Mouse (Mus musculus): ENCODE measurements around the gene Pskh1.

Pskh1 gene

DNA sequence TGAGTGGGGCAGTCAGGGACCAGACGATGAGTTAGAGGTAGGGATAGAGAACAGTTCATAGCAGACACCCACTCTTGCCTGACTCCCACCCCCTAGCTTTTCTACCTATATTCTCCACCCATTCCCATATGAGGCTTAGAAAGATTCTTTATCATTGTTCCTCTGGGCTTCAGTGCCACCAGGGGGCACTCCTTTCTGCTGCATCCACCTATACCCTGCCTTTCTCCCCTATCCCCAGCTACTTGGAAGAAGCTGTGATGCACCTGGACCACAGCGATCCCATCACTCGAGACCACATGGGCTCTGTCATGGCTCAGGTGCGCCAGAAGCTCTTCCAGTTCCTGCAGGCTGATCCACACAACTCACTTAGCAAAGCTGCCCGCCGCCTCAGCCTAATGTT, 7.8 kb upstream of the Pskh1 start:
- DNase-seq (ENCODE audit: low spot score in 2 of 2) = peak in 1 of 2 experiments; percentile 43

- peak in 1 of 2 experiments; percentile 42 for DNase-seq (ENCODE audit: low spot score in 2 of 2)
These were observed 6.9 kb upstream of the Pskh1 start, which contains the start of gene Nrn1l for GRCm38 (mm10) chr8:105893339-105893738. Gene Nrn1l, plus strand, starts transcription at chr8:105893567.

- no peak for DNase-seq (ENCODE audit: low spot score in 2 of 2)
These were observed 2.3 kb upstream of the Pskh1 start for GRCm38 (mm10) chr8:105897801-105898480.

GRCm38 (mm10) chr8:105900941-105901616, 838 bp downstream of the Pskh1 start:
- DNase-seq (ENCODE audit: low spot score in 2 of 2) = peak in 1 of 2 experiments; percentile 39

DNA sequence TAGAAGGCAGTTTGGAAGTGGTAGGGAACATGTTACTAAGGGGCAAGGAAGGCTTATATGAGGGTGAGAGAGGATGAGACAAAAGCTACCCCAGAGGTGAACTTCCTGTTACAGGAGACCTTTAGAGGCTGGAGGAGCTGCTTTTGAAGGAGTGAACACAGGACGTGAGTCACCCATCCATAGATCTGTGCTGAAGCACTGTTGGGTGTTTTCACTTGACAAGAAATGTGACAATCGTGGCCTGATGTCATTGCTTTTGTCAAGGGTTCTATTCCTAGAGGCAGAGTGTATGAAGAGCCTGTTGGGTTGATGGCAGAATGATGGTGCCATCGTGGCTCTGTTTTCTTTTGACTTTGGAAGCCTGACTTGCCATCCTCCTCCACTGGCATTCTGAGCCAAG, 19.1 kb downstream of the Pskh1 start:
- DNase-seq (ENCODE audit: low spot score in 2 of 2) = no peak

DNA sequence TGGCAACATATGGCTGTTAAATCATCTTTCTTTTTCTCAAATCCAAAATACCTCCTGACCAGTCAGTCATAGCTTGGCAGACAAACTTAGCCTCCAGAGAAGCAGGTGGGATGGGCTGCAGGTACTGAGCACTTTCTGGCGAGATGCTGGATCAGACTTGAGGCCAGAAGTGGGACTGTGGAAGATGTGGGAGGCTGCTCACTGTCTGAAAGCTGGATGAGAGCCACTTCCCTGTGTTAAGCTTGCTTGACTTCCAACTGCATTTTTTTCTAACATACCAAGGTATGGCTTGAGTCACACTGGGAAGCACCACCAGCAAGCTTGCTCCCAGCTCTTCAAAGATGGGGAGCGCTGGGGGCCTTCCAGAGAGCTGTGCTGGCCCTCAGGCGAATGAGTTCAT, 24.9 kb downstream of the Pskh1 start:
- no peak for DNase-seq (ENCODE audit: low spot score in 2 of 2)

DNA sequence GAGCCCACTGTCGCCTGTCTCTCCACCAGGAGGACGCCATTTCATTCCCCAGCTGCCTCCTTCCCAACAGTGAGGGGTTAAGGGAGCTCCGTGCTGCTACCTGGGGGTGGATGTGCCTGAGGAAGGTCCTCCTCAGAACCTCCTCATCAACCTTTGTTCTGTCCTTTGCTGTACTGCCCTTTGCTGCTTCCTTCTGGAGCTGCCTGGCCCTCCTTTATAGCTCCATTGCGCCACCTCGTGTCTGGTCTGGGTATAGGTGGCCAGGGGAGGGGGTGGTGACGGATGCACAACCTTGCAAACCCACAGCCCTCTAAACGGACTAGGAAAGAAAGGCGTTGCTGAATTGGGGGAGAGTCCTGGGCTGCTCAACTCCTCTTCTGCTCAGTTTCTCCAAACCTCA, 30.4 kb downstream of the Pskh1 start:
- peak; percentile 93 for DNase-seq (ENCODE audit: low spot score in 2 of 2)

DNA sequence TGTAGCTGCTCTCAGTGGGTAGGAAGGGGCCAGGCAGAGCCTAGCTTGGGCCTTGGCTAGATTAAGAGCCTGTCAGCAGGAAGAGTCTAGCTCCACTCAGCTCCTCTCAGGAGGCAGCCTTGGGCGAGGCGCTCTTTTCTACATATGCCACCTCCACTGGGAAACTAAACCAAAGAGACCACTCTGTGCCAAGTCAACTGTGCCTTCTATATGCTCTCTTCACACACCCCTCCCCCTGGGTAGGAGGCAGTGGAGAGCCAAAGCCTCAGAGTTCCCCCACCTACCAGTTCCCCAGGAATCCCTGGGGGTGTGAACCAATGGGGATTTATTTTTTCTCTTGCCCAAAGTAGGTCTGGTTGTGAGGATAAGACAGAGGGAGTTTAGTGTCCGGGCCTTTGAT, 31.0 kb downstream of the Pskh1 start:
- DNase-seq (ENCODE audit: low spot score in 2 of 2) = no peak

GRCm38 (mm10) chr8:105932525-105932924, 32.3 kb downstream of the Pskh1 start:
- DNase-seq (ENCODE audit: low spot score in 2 of 2) = no peak

DNA sequence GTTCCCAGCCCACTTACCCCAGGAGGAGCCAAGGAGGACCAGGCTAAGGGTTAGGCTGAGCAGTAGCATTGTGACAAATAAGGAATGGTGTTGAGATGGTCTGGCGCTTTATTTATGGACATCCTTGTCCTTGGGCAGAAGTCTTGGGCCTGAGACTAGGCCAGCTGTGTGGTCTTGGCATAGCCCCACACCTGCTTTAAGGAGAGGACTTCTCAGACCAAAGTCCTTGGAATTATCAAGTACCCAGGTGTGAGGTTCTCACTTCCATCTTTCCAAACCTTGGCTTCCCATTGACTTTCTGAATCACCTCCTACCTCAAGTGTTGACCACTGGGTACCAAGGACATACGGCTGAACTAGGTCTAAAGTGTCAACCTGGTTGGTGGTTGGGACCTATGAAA, 33.5 kb downstream of the Pskh1 start, which contains the start of gene Ctrl:
TSS of gene Ctrl (minus strand) at position 101 of the 400 bp plus-strand sequence.
- no peak for DNase-seq (ENCODE audit: low spot score in 2 of 2)

DNA sequence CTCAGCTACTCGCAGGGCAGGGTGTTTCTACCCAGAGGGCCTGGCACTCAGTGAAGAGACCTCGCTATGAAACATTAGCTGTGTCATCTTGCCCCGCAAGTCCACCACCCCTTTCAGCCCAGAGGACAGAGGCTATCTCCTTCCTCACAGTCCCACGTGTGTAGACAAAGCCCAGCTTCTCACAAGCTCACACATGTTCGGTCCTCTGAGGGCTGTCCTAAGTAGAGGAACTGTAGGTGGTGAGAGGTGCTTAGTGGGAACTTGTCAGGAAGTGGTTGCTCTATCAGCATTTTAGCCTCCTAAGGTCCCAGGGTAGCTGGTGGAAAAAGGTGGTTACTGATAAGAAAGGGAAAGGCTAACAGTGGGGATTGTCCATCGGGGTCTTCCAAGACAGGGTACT, 34.9 kb downstream of the Pskh1 start:
- DNase-seq (ENCODE audit: low spot score in 2 of 2) = peak in 1 of 2 experiments; percentile 11

- no peak for DNase-seq (ENCODE audit: low spot score in 2 of 2)
These were observed 35.8 kb downstream of the Pskh1 start for GRCm38 (mm10) chr8:105935863-105936603.

- peak; percentile 70 to 87 for DNase-seq (ENCODE audit: low spot score in 2 of 2)
These were observed 36.7 kb downstream of the Pskh1 start for GRCm38 (mm10) chr8:105936866-105937475.

- DNase-seq (ENCODE audit: low spot score in 2 of 2) = peak; percentile 54 to 57
These were observed 37.5 kb downstream of the Pskh1 start for GRCm38 (mm10) chr8:105937496-105938305.

DNA sequence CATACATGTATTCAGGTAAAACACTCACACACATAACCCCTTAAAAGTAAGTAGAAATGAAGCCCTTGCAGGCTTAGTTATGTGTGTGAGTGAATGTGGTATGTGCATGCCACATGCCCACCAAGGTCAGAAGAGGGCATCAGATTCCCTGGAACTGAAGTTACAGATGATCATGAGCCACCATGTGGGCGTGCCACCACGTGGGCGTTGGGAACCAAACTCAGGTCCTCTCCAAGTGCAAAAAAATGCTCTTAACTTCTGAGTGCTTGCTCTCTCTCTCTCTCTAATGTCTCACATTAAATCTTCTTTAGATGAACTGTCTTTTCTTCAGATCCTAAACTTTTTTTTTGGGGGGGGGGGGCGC, 38.0 kb downstream of the Pskh1 start, which contains the start of gene Psmb10:
TSS of gene Psmb10 (minus strand) at position 139 of the 364 bp plus-strand sequence.
- DNase-seq (ENCODE audit: low spot score in 2 of 2) = peak in 1 of 2 experiments; percentile 51

DNA sequence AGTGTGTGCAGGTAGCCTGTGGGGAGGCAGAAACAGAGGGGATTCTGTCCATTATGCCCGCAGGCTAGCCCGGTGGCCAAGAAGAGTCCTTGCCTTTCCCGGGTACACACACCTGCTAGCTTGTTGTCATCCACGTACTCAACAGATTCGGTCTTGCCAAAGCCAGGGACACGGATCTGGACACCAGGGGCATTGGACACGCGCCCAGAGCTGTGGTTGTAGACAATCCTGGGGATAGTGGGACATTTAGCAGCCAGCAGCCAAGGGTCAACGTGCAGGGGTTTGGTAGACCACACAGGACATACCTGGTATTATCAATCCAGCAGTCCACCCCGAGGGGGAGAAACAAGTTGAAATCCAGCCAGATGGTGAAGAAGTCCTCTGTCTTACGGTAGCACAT, 41.8 kb downstream of the Pskh1 start:
- DNase-seq (ENCODE audit: low spot score in 2 of 2) = no peak

DNA sequence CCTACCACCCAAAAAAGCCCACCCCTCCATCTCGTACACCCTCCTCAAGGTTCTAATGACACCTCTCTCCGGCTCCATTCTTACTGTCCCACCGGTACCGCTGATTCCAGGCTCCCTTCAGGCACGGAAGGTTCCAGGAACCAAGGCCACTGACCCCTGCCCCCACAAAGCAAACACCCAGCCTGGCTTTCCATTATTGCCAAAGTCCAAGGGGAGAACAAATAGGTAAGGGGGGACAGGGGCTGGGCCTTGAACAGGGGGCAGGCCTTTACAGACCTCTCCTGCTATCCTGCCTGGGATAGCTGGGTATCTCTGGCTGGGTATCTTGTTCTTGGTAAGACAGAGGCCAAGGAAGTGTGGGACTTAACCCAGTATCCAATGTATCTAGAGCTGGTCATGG, 42.3 kb downstream of the Pskh1 start:
- no peak for DNase-seq (ENCODE audit: low spot score in 2 of 2)

DNA sequence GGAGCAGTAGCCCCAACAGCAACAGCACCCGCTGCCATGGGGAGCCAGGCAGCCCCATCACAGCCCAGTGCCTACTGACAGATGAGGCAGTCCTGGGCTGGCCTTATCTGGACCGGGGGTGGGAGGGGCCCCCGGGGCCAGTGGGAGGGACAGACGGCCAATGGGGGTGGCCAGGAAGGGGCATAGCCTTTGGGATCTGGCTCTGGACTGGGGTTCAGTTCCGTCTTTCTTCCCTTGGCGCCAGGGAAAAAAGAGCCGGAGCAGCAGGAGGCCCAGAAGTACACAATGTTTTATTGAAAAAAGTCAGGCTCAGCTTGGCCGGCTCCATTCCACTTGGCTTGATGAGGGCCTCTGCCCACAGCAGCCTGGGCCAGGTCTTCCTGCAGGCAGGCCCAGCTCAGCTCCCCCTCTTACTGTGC, 43.1 kb downstream of the Pskh1 start, which contains the start of gene Lcat:
TSS of gene Lcat (minus strand) at position 62 of the 419 bp plus-strand sequence.
- DNase-seq (ENCODE audit: low spot score in 2 of 2) = no peak

DNA sequence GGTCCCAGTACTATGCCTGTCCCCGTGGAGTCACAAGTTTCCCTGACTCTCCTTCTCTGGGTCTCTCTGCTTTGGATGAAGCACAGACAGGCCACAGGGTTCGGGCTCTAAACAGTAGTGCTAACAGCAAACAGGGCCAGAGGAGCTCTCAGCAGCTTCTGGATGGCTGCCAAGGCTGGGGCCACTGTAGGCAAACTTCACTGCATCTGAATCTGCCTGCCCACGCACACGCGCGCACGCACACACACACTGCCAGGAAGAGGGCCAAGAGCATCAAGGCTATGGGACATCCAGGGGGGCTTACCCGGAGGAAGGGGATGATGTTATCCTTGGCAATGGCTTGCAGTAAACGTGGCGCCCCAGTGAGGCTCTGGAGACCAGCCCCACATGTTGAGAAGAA, 49.1 kb downstream of the Pskh1 start:
- DNase-seq (ENCODE audit: low spot score in 2 of 2) = peak in 1 of 2 experiments; percentile 44

DNA sequence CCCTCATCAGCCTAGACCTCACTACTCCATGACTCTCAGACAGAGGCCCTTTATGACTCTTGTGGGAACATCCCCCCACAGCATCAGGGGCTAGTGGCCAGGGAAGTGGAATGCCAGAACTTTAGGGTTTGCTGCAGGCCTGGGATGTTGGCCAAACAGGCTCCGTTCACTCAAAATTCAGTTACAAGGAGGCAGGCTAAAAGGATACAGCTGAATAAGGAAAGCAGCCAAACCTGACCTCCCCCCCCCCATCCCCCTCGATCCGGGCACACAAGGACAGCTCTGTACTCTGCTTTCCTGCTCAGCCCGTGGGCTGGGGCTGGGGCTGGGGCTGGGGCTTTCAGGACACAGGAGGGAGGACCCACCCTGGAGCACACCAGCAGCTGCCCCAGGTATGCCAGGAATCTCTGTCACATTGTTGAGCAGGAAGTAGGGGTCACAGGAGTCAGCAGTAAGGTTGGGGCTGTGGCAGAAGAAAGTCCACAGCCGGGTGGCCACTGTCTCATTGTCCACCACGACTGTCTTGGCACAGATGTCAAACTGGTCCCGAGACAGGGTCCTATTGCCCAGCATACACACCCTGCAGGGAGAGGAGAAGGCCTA, 50.9 kb downstream of the Pskh1 start:
- DNase-seq (ENCODE audit: low spot score in 2 of 2) = no peak

DNA sequence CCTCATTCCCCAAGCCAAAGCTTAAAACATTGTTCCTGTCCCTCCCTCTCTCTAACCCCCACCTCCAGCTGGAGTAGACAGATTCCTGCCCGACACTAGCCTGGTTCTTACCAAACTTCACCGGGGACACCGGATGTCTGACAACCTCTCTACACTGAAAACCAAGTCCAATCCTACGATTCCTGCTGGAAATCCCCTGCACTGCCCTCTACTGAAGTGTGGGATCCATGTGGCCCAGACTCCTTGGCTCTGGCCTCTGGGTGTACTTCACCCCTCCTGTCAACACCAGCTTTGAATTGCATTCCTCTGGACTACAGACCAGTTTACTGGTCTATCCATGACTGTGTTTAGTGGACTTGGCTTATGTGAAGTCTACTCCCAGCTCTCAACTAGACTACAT, 56.3 kb downstream of the Pskh1 start:
- no peak for DNase-seq (ENCODE audit: low spot score in 2 of 2)
